In genomic region chr8:88914657-88915056, GRCm38 (mm10) we compare ENCODE assay signal across 20 mouse cellular contexts.
"Had no signal": no experiment of that assay in that cellular context is flagged by ENCODE, and none has a peak within 500 bp of the region (broad histone marks: within the 10 kb centered on the region; RNA-seq: fewer than 3 reads in every experiment).

No protein-coding gene starts in this region.

- H3K27me3 ChIP-seq: intestine, embryonic 15.5 days; liver, embryonic 13.5 days had no signal

- H3K4me3 ChIP-seq: gastrocnemius, adult 2 months; heart, adult 2 months; heart, embryonic 12.5 days; hindbrain, embryonic 10.5 days; hindbrain, embryonic 12.5 days; intestine, embryonic 15.5 days; layer of hippocampus, adult 2 months; left cerebral cortex, adult 2 months; limb, embryonic 10.5 days; limb, embryonic 12.5 days; liver, embryonic 13.5 days had no signal

- DNase-seq: gastrocnemius, adult 2 months; gastrocnemius, postnatal 10 days; gastrocnemius, postnatal 25 days; heart, adult 11 months; heart, adult 2 months; heart, postnatal 10 days; heart, postnatal 36 days; kidney, postnatal 10 days; liver; liver, embryonic 13.5 days had no signal

- H3K4me1 ChIP-seq: hindbrain, embryonic 10.5 days; hindbrain, embryonic 12.5 days; intestine, embryonic 15.5 days; limb, embryonic 10.5 days; liver, embryonic 13.5 days had no signal

- H3K27ac ChIP-seq: gastrocnemius, adult 2 months; heart, adult 2 months; hindbrain, embryonic 10.5 days; hindbrain, embryonic 12.5 days; intestine, embryonic 15.5 days; layer of hippocampus, adult 2 months; left cerebral cortex, adult 2 months; limb, embryonic 10.5 days; limb, embryonic 12.5 days; liver, embryonic 13.5 days had no signal

- ATAC-seq: inflammation-experienced regulatory T-cells, adult 6 months; intestine, embryonic 15.5 days; intestine, postnatal 0 days had no signal

- H3K36me3 ChIP-seq: heart, embryonic 12.5 days; hindbrain, embryonic 10.5 days; hindbrain, embryonic 12.5 days; intestine, embryonic 15.5 days; limb, embryonic 10.5 days; limb, embryonic 12.5 days; liver, embryonic 13.5 days had no signal

- H3K9me3 ChIP-seq: heart, embryonic 12.5 days; hindbrain, embryonic 10.5 days; hindbrain, embryonic 12.5 days; intestine, embryonic 15.5 days; limb, embryonic 10.5 days; limb, embryonic 12.5 days; liver, embryonic 13.5 days had no signal
